Mouse (Mus musculus): Measurements from ENCODE around the gene Ppox. TPM values are rescaled to one million over a fixed set of nuclear protein-coding genes. Genes with fewer than 3 reads are reported as not detected.

Ppox gene
- total and polyA plus RNA-seq, 3 experiments, result 9.7 to 31.4 (median 12.0) TPM

DNA sequence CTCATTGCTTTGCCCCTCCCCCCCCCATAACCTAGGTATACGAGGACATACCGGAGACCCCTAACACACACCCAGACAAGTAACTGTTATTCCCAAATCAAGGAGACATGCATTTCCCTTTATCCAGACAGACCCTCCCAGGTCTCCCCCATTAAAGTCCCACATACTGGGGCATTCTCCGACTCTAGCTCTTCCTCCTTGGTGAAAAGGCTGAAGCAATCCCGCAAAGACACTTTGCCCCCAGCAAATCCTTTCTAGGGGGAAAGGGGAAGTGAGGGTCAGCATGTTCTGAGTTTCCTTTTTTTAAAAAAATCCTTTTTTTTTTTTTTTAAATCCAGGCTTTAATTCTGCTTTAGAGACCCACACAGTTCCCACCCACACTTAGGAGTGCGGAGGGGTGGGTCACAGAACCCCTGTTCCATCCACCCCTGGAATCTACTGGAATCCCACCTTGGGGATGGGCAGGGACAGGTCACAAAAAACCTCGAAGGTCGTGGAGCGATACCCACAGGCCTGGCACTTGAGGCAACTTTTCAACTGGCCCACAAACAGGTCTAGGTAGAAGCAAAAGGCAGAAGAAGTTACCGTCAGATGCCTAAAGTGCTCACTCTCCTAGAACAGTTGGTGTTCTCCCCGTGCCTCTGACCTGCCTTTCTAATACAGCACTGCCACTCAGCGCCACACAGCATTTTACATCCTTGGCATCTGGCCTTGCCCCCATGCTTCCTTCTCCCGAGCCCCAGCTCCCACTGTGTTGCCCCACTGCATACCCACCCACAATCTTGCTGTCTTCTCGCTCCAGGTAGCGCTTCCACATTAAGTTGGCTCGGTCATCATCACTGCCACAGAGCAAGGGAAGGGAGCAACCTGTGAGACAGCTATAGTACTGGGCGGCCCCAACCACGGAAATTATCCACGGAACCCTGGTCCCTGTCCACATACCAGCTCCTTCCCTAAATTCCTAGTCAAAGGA lies 2.5 kb upstream of the Ppox start:
- H3K79me2 ChIP-seq (replicated peaks; ENCODE audit: control insufficient read depth, insufficient read depth, low read length), result no peaks in the 10 kb centered on the region; the same call in 1 of the 2 replicates
- no peak overlapping the region for H3K4me3 ChIP-seq
- peaks cover 10% of the 10 kb centered on the region for H3K4me1 ChIP-seq (ENCODE audit: control insufficient read depth, insufficient read depth, low read length)
- intact Hi-C loops (cut with DNase I), result no loop called here
- no peak overlapping the region for H3K27ac ChIP-seq
- H3K9ac ChIP-seq (ENCODE audit: low read depth, low read length), result no peak overlapping the region
- H3K27me3 ChIP-seq (ENCODE audit: control insufficient read depth, insufficient read depth, low read length), result no peaks in the 10 kb centered on the region
- TF ChIP-seq CTCF (IDR thresholded peaks at IDR 0.05), result no peak
- no peak for TF ChIP-seq POLR2A (IDR thresholded peaks at IDR 0.05; ENCODE audit: insufficient read depth, low read depth, low read length)
- no peak for TF ChIP-seq EP300 (IDR thresholded peaks at IDR 0.05; ENCODE audit: insufficient read depth, low read depth, low read length)
- WGBS, result 89% methylated on average over 18 of the region's 18 CpGs
- DNase-seq, result peak; percentile 2 to 18
- H3K36me3 ChIP-seq (ENCODE audit: control insufficient read depth, insufficient read depth, low read length), result no peaks in the 10 kb centered on the region; the same call in 1 of the 2 replicates

DNA sequence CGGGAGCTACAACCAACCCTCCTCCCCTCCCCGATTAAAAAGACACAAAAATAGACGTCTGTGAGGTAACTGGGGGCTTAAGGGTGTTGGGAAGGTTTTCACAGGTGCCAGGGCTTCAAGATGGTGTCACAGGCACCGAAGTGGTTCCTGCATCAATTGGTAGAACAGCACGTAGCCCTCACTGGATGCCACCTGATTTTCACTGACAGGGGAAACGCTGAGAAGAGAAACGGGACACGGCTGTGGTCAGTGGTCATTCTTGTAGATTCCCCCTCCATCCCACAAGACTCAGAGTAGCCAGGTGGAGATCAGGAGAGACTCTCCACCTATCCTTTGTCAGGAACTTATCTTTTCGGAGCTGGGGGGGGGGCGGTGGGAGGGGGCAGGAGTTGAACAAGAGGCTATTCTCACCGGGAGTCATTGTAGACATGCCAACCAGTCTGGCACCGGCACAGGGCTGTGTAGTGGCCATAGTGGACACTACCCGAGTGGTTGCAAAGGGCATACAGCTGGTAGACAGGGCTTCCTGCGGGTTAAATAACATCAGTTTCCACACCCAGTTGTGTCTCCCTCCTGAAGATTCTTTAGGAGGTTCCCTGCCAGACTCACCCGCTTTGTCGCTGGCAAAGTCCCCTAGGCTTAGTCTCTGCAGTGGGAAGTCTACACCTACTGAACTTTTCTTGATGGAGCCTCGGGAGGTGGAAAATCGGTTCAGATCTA lies 1.3 kb upstream of the Ppox start:
- Histone ChIP-seq H3K27ac (peak overlapping the region; percentile 96; the same call in 1 of the 2 replicates), H3K4me1 (ENCODE audit: control insufficient read depth, insufficient read depth, low read length) (peaks cover 7% of the 10 kb centered on the region), H3K4me3 (no peak overlapping the region), H3K27me3 (ENCODE audit: control insufficient read depth, insufficient read depth, low read length) (no peaks in the 10 kb centered on the region), H3K36me3 (ENCODE audit: control insufficient read depth, insufficient read depth, low read length) (no peaks in the 10 kb centered on the region), H3K79me2 (replicated peaks; ENCODE audit: control insufficient read depth, insufficient read depth, low read length) (no peaks in the 10 kb centered on the region; the same call in 1 of the 2 replicates), H3K9ac (ENCODE audit: low read depth, low read length) (no peak overlapping the region)
- DNase-seq, result peak; percentile 5 to 19
- TF ChIP-seq POLR2A (IDR thresholded peaks at IDR 0.05; ENCODE audit: insufficient read depth, low read depth, low read length), result no peak
- TF ChIP-seq CTCF (IDR thresholded peaks at IDR 0.05), result no peak
- no peak for TF ChIP-seq EP300 (IDR thresholded peaks at IDR 0.05; ENCODE audit: insufficient read depth, low read depth, low read length)
- WGBS, result 72% methylated on average over 18 of the region's 18 CpGs
- intact Hi-C loops (cut with DNase I), result no loop called here

DNA sequence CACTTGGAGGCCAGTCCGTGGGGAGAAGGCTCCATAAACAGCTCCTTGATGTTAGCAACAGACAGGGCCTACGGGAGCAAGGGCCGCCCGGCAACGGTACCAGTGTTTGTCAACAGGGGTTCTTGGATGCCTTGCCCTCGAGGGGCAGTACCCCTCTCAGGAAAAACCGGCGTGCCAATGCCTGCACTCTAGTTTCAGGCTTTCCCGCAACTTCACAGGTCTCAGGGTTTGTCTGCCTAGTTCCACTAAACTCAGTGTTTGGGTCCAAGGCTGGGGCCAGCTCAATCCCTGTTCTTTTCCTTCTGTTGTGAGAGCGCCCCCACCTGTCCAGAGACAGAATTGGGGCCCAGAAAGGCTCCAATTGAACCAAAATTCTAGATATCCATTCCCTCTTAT lies 540 bp upstream of the Ppox start:
- Histone ChIP-seq H3K9ac (ENCODE audit: low read depth, low read length) (peak overlapping the region; percentile 79), H3K4me3 (peak overlapping the region; percentile 73), H3K36me3 (ENCODE audit: control insufficient read depth, insufficient read depth, low read length) (no peaks in the 10 kb centered on the region), H3K4me1 (ENCODE audit: control insufficient read depth, insufficient read depth, low read length) (peaks cover 6% of the 10 kb centered on the region), H3K27ac (peak overlapping the region; percentile 96), H3K79me2 (replicated peaks; ENCODE audit: control insufficient read depth, insufficient read depth, low read length) (no peaks in the 10 kb centered on the region), H3K27me3 (ENCODE audit: control insufficient read depth, insufficient read depth, low read length) (no peaks in the 10 kb centered on the region)
- intact Hi-C loops (cut with DNase I), result loop anchor here (1.0 to 2.0 kb wide), 3 partner anchors 34 to 171 kb away; no protein-coding TSS in a partner anchor
- TF ChIP-seq CTCF (IDR thresholded peaks at IDR 0.05) (peak; percentile 93), EP300 (IDR thresholded peaks at IDR 0.05; ENCODE audit: insufficient read depth, low read depth, low read length) (0 out of 2 replicates have a peak, but pooled peaks have one; percentile 18), POLR2A (IDR thresholded peaks at IDR 0.05; ENCODE audit: insufficient read depth, low read depth, low read length) (no peak)
- DNase-seq, result no peak
- WGBS, result under 1% methylated on average over 10 of the region's 10 CpGs

DNA sequence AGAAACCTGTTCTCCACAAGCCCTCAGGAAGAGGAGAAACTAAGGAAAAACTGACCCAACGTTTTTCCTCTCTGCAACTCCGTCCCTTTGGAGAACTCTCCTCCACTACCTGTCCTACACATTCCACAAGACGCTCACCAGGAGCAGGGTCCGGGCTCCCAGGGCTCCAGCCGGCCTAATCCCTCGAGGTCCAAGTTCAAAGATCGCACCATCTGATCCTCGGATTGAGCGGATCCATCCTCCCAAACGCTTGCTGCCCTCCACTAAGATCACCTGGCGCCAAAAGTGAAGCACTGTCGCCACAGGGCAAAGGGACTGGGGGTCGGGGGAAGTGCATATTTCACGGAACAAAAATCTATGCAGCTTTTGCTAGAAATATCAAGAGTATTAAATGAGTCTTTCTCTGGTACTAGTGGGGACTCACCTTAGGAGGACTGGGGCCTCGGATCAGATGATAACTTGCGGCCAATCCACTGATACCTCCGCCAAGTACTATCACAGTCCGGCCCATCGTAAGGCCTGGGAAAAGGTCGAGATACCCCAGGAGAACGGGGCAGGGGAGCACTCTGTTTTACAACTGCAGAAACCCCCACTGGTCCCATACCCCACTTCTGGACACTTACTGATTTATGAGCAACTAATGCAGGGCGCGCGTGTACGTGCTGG lies 603 bp downstream of the Ppox start:
- intact Hi-C loops (cut with DNase I), result loop anchor here (2.0 kb wide), 1 partner anchor 170 kb away; no protein-coding TSS in a partner anchor
- H3K9ac ChIP-seq (ENCODE audit: low read depth, low read length), result peak overlapping the region; percentile 75
- peaks cover 4% of the 10 kb centered on the region; the same call in 1 of the 2 replicates for H3K4me1 ChIP-seq (ENCODE audit: control insufficient read depth, insufficient read depth, low read length)
- no peaks in the 10 kb centered on the region for H3K79me2 ChIP-seq (replicated peaks; ENCODE audit: control insufficient read depth, insufficient read depth, low read length)
- WGBS, result 3% methylated on average over 25 of the region's 25 CpGs
- DNase-seq, result peak in 1 of 2 experiments; percentile 10
- H3K27ac ChIP-seq, result peak overlapping the region; percentile 72
- H3K4me3 ChIP-seq, result peak overlapping the region; percentile 73
- no peaks in the 10 kb centered on the region for H3K27me3 ChIP-seq (ENCODE audit: control insufficient read depth, insufficient read depth, low read length)
- TF ChIP-seq CTCF (IDR thresholded peaks at IDR 0.05) (no peak), POLR2A (IDR thresholded peaks at IDR 0.05; ENCODE audit: insufficient read depth, low read depth, low read length) (no peak), EP300 (IDR thresholded peaks at IDR 0.05; ENCODE audit: insufficient read depth, low read depth, low read length) (no peak)
- no peaks in the 10 kb centered on the region for H3K36me3 ChIP-seq (ENCODE audit: control insufficient read depth, insufficient read depth, low read length)

DNA sequence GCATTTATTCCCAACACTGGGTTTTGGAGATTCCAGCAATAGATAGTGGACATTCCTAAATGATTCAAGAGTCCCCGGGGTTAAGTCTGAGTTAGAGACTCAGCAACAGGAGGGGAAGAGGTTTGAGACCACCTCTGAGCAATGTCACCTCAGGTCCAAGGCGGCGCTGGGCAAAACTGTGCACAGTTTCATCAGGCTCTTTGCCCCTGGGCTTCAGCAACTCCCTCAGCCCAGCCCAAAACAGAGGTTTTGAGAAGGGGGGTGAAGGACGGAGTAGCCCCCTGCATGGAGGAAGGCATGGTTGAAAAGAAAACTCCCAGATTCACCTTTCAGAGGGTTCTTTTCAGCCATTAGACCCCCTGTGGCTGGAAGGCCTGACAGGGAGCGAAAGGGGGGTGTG lies 1.3 kb downstream of the Ppox start:
- 80% methylated on average over 5 of the region's 5 CpGs for WGBS
- H3K79me2 ChIP-seq (replicated peaks; ENCODE audit: control insufficient read depth, insufficient read depth, low read length), result no peaks in the 10 kb centered on the region
- H3K27me3 ChIP-seq (ENCODE audit: control insufficient read depth, insufficient read depth, low read length), result no peaks in the 10 kb centered on the region
- H3K4me3 ChIP-seq, result no peak overlapping the region
- DNase-seq, result peak in 1 of 2 experiments; percentile 2
- intact Hi-C loops (cut with DNase I), result loop anchor here (2.0 kb wide), 1 partner anchor 169 kb away; no protein-coding TSS in a partner anchor
- H3K4me1 ChIP-seq (ENCODE audit: control insufficient read depth, insufficient read depth, low read length), result peaks cover 3% of the 10 kb centered on the region; the same call in 1 of the 2 replicates
- H3K27ac ChIP-seq, result no peak overlapping the region
- peak overlapping the region; percentile 6; the same call in 1 of the 2 replicates for H3K9ac ChIP-seq (ENCODE audit: low read depth, low read length)
- TF ChIP-seq EP300 (IDR thresholded peaks at IDR 0.05; ENCODE audit: insufficient read depth, low read depth, low read length) (no peak), POLR2A (IDR thresholded peaks at IDR 0.05; ENCODE audit: insufficient read depth, low read depth, low read length) (no peak), CTCF (IDR thresholded peaks at IDR 0.05) (no peak)
- H3K36me3 ChIP-seq (ENCODE audit: control insufficient read depth, insufficient read depth, low read length), result no peaks in the 10 kb centered on the region

Data from heart, adult 2 months (tissue).